Mouse (Mus musculus) CH12.LX (cell line): ENCODE data around the gene Gm49405.

Experiments
- CTCF ChIP-seq, 2 experiments: IDR thresholded peaks in 1 of 2; conservative IDR thresholded peaks in 1 of 2; 2 replicates each; pipeline ENCODE4 v1.5.1; 2011 to 2012; ENCODE audit warnings: low read depth in 2 of 2, low read length in 2 of 2, improper control_type of control experiment in 1 of 2, inconsistent platforms in 1 of 2, mild to moderate bottlenecking in 1 of 2, moderate library complexity in 1 of 2
- KAT2A ChIP-seq: IDR thresholded peaks from 2 replicates; pipeline ENCODE4 v1.6.1; 2012; ENCODE audit warnings: low read length, improper control_type of control experiment, inconsistent platforms; ENCODE audit not compliant: insufficient replicate concordance
- POLR2AphosphoS2 ChIP-seq: IDR thresholded peaks from 2 replicates; pipeline ENCODE4 v1.6.1; 2011; ENCODE audit warnings: low read depth, low read length, improper control_type of control experiment
- SIN3A ChIP-seq: IDR thresholded peaks from 2 replicates; pipeline ENCODE4 v1.6.1; 2012; ENCODE audit warnings: low read length, improper control_type of control experiment, inconsistent platforms
- TBP ChIP-seq: conservative IDR thresholded peaks from 2 replicates; pipeline ENCODE4 v1.6.1; 2011; ENCODE audit warnings: low read depth, low read length, improper control_type of control experiment
- TCF12 ChIP-seq: IDR thresholded peaks from 2 replicates; pipeline ENCODE4 v1.6.1; 2014; ENCODE audit warnings: low read depth, mild to moderate bottlenecking, inconsistent platforms, low read length, improper control_type of control experiment
- USF1 ChIP-seq: IDR thresholded peaks from 2 replicates; pipeline ENCODE4 v1.6.1; 2014; ENCODE audit warnings: low read depth, mild to moderate bottlenecking, inconsistent platforms, low read length, improper control_type of control experiment
- USF2 ChIP-seq: conservative IDR thresholded peaks from 2 replicates; pipeline ENCODE4 v1.6.1; 2011; ENCODE audit warnings: low read depth, low read length, improper control_type of control experiment

GRCm38 (mm10) chr19:4023185-4023584 is 22.8 kb downstream of the Gm49405 start:
- no peak for TF ChIP-seq USF1
- no peak for TF ChIP-seq USF2
- TF ChIP-seq POLR2AphosphoS2: no peak
- TF ChIP-seq SIN3A: no peak
- no peak for TF ChIP-seq KAT2A
- TF ChIP-seq CTCF (conservative IDR thresholded peaks at IDR 0.05 in 1 of 2, IDR thresholded peaks at IDR 0.05 in 1 of 2; ENCODE audit: low read depth in 2 of 2, low read length in 2 of 2): no peak
- no peak for TF ChIP-seq TCF12
- TF ChIP-seq TBP: no peak
